Mouse (Mus musculus): ENCODE data around the gene Stpg3. TPM values are rescaled to one million over a fixed set of nuclear protein-coding genes. Genes with fewer than 3 reads are reported as not detected.

The Stpg3 gene
- polyA plus RNA-seq, 1 experiment from 2014 or later = not detected

DNA sequence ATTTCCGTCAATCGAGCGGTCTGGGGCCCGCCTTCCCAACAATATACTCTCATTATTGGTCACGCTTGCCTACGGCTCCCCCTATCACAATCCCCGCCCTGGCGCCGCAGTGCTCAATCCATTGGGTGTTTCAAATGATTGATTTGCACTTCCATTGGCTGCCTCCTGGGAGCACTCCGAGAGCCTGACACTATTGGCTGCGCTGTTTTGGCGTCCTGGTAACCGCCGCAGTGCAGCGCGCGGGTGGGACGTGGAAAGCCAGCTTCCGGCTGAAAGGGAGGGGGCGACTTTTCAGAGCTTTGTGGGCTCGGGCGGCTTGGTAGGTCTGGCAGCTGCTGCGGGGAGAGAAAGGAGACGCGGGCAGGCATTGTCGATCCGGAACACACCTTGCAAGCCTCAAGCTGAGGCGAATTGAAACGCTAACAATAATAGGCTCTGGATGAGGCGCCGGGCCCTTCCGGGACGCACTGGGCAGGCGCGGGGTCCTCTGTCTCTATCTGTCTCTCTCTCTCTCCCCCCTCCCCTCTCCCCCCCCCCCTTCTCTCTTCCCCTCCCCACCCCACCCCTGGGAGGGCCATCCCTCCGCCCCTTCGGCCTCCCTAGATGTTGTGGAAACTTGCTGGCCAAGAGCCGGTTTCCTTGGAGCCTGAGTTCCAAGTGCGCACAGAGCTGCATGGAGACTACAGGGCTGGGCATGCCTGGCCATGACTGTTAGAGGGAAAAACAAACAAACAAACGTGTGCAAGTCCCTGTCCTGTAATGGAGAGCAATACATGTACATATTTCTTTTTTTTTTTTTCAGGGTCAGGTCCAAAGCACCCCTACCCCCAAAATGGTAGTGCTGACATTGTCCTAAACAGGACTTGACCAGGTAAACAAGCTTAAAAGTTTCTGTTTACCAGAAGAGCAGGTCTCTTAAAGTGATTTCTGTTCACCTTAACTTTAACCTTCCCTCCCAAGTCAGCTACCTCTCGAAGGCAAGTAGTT is 10.6 kb upstream of the Stpg3 start:
- H3K9me3 ChIP-seq (replicated peaks) = no peaks in the 10 kb centered on the region
- 2% methylated on average over 39 of the region's 41 CpGs for WGBS
- H3K4me3 ChIP-seq = peak overlapping the region; percentile 52
- peaks cover 13% of the 10 kb centered on the region for H3K36me3 ChIP-seq (ENCODE audit: poor library complexity, severe bottlenecking)
- H3K4me1 ChIP-seq = peaks cover 32% of the 10 kb centered on the region
- peak overlapping the region; percentile 47 for H3K4me2 ChIP-seq
- peak; percentile 98 for ATAC-seq
- H3K9ac ChIP-seq = peak overlapping the region; percentile 70
- H3K27me3 ChIP-seq = 0 out of 2 replicates have a peak, but pooled peaks cover 7% of the 10 kb centered on the region
- peak overlapping the region; percentile 98 for H3K27ac ChIP-seq

DNA sequence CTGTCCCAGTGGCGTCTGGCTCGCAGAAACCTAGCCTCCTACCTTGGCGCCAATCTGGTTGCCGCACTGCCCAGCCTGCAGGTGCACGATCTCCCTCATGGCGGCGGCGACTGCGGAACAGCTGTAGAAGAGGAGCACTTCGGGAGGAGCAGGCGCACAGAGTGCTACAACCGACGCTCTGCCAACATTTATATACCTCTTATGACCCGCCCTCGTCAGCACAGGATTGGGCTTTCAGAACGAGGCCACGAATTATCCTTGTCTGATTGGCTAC is 10.0 kb upstream of the Stpg3 start, which contains the start of gene Tubb4b:
TSS of gene Tubb4b (minus strand) at position 211 of the 274 bp plus-strand sequence.
- H3K9ac ChIP-seq = peak within 1 kb of the TSS; percentile 93
- peaks cover 32% of the 10 kb centered on the region for H3K4me1 ChIP-seq
- WGBS = 0% methylated on average over 17 of the region's 17 CpGs
- 0 out of 2 replicates have a peak, but pooled peaks cover 3% of the 10 kb centered on the region for H3K27me3 ChIP-seq
- peaks cover 13% of the 10 kb centered on the region for H3K36me3 ChIP-seq (ENCODE audit: poor library complexity, severe bottlenecking)
- H3K9me3 ChIP-seq (replicated peaks) = no peaks in the 10 kb centered on the region
- H3K27ac ChIP-seq = peak within 1 kb of the TSS; percentile 98
- peak within 1 kb of the TSS; percentile 86 for H3K4me3 ChIP-seq
- no peak for ATAC-seq
- peak within 1 kb of the TSS; percentile 96 for H3K4me2 ChIP-seq

DNA sequence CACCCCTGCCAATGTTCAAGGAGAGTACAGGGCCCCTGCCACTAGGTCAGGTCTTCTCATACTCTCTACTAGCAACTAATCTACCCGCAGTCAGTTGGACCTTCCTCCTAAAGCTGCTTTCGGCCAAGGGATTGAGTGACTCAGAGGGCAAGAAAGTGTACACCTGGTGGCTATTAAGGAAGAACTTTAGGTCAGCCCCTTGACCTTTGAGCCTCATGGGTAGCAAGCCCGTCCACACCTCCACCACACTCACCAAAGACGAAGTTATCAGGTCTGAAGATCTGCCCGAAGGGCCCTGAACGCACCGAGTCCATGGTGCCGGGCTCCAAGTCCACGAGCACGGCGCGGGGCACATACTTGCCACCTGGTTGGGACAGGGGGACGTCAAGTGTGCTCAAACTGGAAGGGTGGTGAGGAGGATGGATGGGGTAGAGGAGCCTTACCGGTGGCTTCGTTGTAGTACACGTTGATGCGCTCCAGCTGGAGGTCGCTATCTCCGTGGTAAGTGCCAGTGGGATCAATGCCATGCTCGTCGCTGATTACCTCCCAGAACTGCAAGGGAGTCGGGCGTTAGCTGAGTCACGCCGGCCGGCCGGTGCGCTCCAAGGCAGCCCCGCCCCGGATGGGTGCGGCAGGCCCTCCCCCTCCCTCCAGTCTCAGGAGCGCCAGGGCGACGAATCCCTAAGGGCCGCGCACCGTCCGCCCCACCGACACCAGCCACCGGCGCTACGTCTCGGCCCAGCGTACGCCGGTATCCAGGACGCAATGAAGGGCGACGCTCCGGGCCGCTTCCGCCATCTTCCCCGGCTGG is 9.4 kb upstream of the Stpg3 start:
- no peaks in the 10 kb centered on the region for H3K27me3 ChIP-seq
- peaks cover 13% of the 10 kb centered on the region for H3K36me3 ChIP-seq (ENCODE audit: poor library complexity, severe bottlenecking)
- peaks cover 30% of the 10 kb centered on the region for H3K4me1 ChIP-seq
- H3K4me2 ChIP-seq = peak overlapping the region; percentile 96
- peak overlapping the region; percentile 93 for H3K9ac ChIP-seq
- no peaks in the 10 kb centered on the region for H3K9me3 ChIP-seq (replicated peaks)
- H3K27ac ChIP-seq = peak overlapping the region; percentile 94
- peak overlapping the region; percentile 86 for H3K4me3 ChIP-seq
- peak; percentile 31 for ATAC-seq
- 2% methylated on average over 51 of the region's 53 CpGs for WGBS

DNA sequence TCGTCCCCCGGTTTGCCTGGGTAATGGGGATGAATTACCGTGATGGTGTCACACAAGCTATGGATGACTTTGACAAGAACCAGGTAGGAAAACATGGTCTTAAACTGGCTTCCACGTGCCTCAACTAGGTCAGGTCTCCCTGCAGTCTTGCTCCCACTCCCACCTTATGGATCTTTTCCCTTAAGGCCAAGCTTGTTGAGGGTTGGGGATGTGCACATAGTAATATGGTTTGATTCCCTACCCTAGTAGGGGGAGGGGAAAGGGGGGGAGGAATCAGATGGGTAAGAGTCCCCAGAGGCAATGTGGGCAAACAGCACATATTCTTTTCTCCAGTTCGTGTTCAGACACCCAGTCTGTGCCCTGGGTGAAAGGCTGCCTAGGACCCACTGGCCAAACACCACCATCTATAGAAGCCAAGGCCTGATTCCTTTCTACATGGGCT is 6.9 kb upstream of the Stpg3 start:
- Histone ChIP-seq H3K36me3 (ENCODE audit: poor library complexity, severe bottlenecking) (peaks cover 13% of the 10 kb centered on the region), H3K9me3 (replicated peaks) (no peaks in the 10 kb centered on the region), H3K4me3 (no peak overlapping the region), H3K4me2 (no peak overlapping the region), H3K27ac (no peak overlapping the region), H3K27me3 (no peaks in the 10 kb centered on the region), H3K4me1 (peaks cover 22% of the 10 kb centered on the region), H3K9ac (no peak overlapping the region)
- 79% methylated on average over 5 of the region's 5 CpGs for WGBS
- ATAC-seq = no peak

DNA sequence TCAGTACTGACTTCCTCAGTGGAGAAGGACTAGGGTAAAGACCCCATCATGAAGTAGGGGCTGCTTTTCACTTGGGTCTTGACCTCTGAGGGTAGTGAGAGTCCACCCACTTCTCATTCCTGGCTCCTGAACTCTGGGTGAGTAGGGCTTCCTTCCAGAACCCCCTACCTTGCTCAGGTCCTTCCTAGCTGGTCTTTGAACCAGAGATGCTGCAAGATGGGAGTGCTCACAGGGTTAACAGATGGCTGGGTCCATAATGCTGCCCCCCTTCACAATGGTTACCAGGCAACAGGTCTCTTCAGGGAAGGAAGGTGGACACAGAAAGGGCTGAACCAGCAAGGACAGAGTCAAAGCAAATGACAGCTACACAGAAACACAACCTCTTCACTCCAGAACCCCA is 4.0 kb upstream of the Stpg3 start, which contains the start of gene Fam166a:
TSS of gene Fam166a (plus strand) at position 301 of the 400 bp plus-strand sequence.
- Histone ChIP-seq H3K27ac (no peak within 1 kb of the TSS), H3K9ac (no peak within 1 kb of the TSS), H3K4me3 (no peak within 1 kb of the TSS), H3K4me1 (peaks cover 10% of the 10 kb centered on the region), H3K4me2 (no peak within 1 kb of the TSS), H3K9me3 (replicated peaks) (no peaks in the 10 kb centered on the region), H3K27me3 (no peaks in the 10 kb centered on the region; the same call in 1 of the 2 replicates), H3K36me3 (ENCODE audit: poor library complexity, severe bottlenecking) (peaks cover 13% of the 10 kb centered on the region)
- no peak for ATAC-seq

DNA sequence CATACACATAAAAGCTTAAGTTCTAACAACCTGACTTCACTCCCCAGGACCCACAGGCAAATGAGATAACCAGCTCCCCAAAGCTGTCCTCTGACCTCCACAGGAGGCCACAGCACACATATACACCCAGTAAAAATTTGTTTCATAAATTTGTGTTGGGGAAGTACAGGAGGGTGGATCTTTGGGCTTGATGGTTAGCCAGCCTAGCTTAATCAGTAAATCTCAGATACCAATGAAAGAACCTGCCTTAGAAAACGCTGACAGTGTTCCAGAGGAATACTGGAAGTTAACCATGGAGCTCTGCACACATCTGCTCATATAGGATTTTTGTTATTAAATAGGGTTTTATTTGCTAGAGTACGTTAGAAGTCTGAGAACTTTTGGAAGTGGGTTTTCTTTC is 3.2 kb upstream of the Stpg3 start:
- no peak overlapping the region for H3K27ac ChIP-seq
- ATAC-seq = no peak

DNA sequence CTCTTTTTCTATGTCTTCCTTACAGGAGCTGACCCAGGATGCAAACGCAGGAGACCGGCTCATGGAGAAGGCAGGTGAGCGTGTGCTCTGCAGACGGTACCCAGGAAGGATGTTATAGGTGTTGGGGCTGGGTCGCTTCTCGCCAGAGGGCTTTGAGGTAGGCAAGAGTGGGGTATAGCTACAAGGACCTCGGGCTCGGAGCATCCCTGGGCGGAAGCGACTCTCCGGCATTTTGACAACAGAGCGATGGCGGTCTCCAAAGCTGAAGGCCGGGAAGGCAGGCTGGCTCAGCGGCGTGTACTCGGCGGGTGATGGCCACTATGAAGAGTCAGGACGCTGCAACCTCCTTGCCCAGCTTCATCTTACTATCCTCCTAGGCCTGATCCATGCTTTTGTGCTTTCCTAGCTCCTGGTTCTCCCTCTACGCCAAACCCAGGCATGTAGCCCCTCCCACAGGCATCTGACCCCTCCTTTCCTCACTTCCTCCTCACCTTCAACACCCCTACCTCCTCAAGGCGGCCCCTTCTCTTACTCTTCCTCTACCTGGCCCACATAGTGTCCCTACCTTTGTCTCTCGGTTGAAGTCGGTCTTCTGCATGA is 1.1 kb downstream of the Stpg3 start:
- Histone ChIP-seq H3K36me3 (ENCODE audit: poor library complexity, severe bottlenecking) (peaks cover 5% of the 10 kb centered on the region), H3K4me3 (no peak overlapping the region), H3K4me2 (no peak overlapping the region), H3K27ac (no peak overlapping the region), H3K27me3 (no peaks in the 10 kb centered on the region; the same call in 1 of the 2 replicates), H3K9me3 (replicated peaks) (no peaks in the 10 kb centered on the region), H3K9ac (no peak overlapping the region), H3K4me1 (peaks cover 25% of the 10 kb centered on the region)
- no peak for ATAC-seq
- WGBS = 69% methylated on average over 23 of the region's 23 CpGs

More for the DNA sequence above, 3.2 kb upstream of the Stpg3 start:
- Histone ChIP-seq H3K27me3 (no peaks in the 10 kb centered on the region; the same call in 1 of the 2 replicates), H3K4me2 (no peak overlapping the region), H3K9me3 (replicated peaks) (no peaks in the 10 kb centered on the region), H3K4me1 (0 out of 2 replicates have a peak, but pooled peaks cover 2% of the 10 kb centered on the region), H3K4me3 (no peak overlapping the region), H3K9ac (no peak overlapping the region), H3K36me3 (ENCODE audit: poor library complexity, severe bottlenecking) (peaks cover 9% of the 10 kb centered on the region)
- WGBS = 65% methylated on average over 2 of the region's 2 CpGs

DNA sequence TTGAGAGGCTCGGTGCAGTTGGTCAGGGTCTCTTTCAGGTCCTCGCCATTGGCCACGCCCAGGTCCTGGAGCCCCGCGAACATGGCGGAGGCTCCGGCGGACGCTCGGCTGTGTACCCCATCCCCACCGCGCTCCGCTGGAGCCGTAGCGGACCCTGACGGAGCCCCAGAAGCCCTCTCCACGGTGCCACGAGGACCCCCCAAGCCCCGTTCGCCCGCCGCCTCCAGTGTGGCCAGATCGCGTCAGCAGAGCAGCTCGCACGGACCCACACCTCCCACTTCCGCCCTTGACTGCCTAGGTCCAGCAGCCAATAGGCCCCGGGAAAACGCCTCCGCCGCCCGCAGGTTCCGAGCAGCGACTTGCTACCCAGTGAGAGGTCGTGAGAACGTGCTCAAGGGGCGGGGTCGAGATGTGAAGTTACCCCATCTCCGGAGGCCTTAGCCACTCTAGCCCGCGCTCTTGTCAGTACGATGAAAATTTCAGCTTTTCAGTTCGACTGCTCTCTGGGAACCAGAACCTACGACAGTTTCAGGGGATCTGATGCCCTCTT is 3.2 kb downstream of the Stpg3 start, which contains the start of gene Nelfb:
TSS of gene Nelfb (minus strand) at position 369 of the 550 bp plus-strand sequence.
- peaks cover 29% of the 10 kb centered on the region for H3K4me1 ChIP-seq
- peak within 1 kb of the TSS; percentile 92 for H3K4me3 ChIP-seq
- ATAC-seq = peak; percentile 95
- peak within 1 kb of the TSS; percentile 89 for H3K4me2 ChIP-seq
- peaks cover 26% of the 10 kb centered on the region for H3K36me3 ChIP-seq (ENCODE audit: poor library complexity, severe bottlenecking)
- peak within 1 kb of the TSS; percentile 94 for H3K9ac ChIP-seq
- WGBS = under 1% methylated on average over 44 of the region's 44 CpGs
- no peaks in the 10 kb centered on the region; the same call in 1 of the 2 replicates for H3K27me3 ChIP-seq
- no peaks in the 10 kb centered on the region for H3K9me3 ChIP-seq (replicated peaks)
- H3K27ac ChIP-seq = peak within 1 kb of the TSS; percentile 78

DNA sequence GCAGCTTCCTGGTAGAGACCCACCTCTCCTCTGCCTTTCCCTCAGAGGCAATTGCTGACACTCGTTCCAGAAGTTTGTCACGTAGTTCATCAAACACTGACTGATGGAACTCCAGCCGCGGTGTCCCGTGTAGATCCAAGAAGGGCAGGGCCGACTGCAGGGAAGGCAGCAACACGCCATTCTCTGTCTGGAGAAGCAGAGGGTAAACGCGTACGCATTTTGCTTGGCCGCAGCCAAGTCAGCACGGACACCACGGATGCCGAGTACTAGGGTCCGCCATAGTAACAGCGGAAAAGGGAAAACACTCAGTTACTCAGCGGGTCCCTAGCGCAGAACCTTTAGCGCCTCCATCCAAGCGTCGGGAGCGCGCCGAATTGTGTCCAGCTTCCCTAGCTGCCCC is 3.8 kb downstream of the Stpg3 start:
- Histone ChIP-seq H3K27me3 (no peaks in the 10 kb centered on the region; the same call in 1 of the 2 replicates), H3K4me2 (peak overlapping the region; percentile 89), H3K4me3 (peak overlapping the region; percentile 92), H3K9ac (peak overlapping the region; percentile 94), H3K36me3 (ENCODE audit: poor library complexity, severe bottlenecking) (peaks cover 31% of the 10 kb centered on the region), H3K9me3 (replicated peaks) (no peaks in the 10 kb centered on the region), H3K4me1 (peaks cover 29% of the 10 kb centered on the region), H3K27ac (peak overlapping the region; percentile 78)
- peak; percentile 42; the same call in 1 of the 2 replicates for ATAC-seq
- under 1% methylated on average over 24 of the region's 24 CpGs for WGBS

DNA sequence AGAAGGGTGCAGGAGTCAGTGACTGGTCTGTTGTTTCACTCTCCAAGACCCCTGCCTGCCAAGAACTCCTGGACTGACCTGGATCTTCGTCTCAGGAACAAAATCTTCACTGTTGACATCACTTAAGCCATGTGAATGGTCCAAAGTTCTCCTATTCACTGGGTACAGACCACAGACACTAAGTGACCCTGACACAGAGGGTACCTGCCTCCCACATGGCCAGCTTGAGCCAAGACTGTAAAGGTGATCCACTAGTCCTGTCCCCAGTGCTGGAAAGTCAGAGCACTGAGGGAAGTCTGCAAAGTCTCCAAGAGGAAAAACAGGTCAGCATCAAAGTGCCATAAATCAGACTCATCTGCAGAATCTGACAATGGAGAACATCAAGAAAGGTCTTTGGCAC is 6.8 kb downstream of the Stpg3 start:
- 91% methylated on average over 1 of the region's 1 CpGs for WGBS
- ATAC-seq = no peak
- Histone ChIP-seq H3K9ac (no peak overlapping the region), H3K4me3 (no peak overlapping the region), H3K27ac (no peak overlapping the region), H3K36me3 (ENCODE audit: poor library complexity, severe bottlenecking) (peaks cover 62% of the 10 kb centered on the region), H3K9me3 (replicated peaks) (no peaks in the 10 kb centered on the region), H3K27me3 (no peaks in the 10 kb centered on the region), H3K4me1 (peaks cover 29% of the 10 kb centered on the region), H3K4me2 (no peak overlapping the region)

DNA sequence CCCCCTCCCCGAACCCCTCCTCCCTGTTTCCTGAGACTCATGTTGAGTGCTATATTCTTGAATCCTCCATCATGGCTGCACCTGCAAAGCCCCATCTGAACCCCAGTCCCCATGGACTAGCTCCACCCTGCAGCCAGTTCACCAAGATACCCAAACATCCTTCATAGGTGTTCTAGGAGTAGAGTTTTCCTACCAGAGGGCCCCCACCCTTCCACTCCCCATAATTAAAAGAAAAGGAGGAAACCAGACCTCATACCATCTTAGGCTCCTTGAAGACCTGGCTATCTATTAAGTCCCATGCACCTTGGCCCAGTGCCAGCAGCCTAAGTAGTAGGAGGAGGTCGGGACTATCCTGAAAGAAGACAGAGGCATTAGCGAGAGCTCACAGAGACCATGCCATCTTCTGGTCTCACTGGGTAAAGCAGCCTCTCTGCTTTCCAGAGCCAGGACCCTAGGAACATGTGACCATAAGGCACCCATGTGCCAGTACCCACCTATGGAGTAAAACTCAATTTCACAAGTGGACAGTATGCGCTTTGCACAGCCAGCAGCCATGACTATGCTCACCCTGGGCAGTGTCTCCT is 10.7 kb downstream of the Stpg3 start:
- Histone ChIP-seq H3K4me3 (no peak overlapping the region), H3K9ac (no peak overlapping the region), H3K27me3 (no peaks in the 10 kb centered on the region), H3K9me3 (replicated peaks) (no peaks in the 10 kb centered on the region), H3K4me2 (no peak overlapping the region), H3K27ac (no peak overlapping the region), H3K36me3 (ENCODE audit: poor library complexity, severe bottlenecking) (peaks cover 96% of the 10 kb centered on the region), H3K4me1 (peaks cover 4% of the 10 kb centered on the region)
- ATAC-seq = no peak
- 57% methylated on average over 4 of the region's 4 CpGs for WGBS

All from forebrain, embryonic 13.5 days (tissue).